Mouse (Mus musculus) spleen, adult 2 months (tissue): ENCODE results near the gene Ankrd44. TPM values are rescaled to one million over a fixed set of nuclear protein-coding genes. Genes with fewer than 3 reads are reported as not detected.
"Not testable (repeated sequence)": the region's sequence is repeated elsewhere in the genome, so short reads cannot be mapped to it uniquely, and the experiment has no call there.

Experiments used
- DNase-seq, 2 experiments: peaks; one replicate each; pipeline versions ENCODE4 v3.0.0 to v3.0.0-alpha.2; 2012 to 2021; ENCODE audit warnings: low spot score in 2 of 2, low read depth in 1 of 2
- H3K27ac ChIP-seq: fragments of 200-500 bp; 2 replicates; pipeline ENCODE4 v1.5.1; 2012; ENCODE audit warnings: low read length, inconsistent platforms; ENCODE audit not compliant: insufficient read depth
- H3K27me3 ChIP-seq: fragments of 200-500 bp; 2 replicates; pipeline ENCODE4 v1.6.1; 2012; ENCODE audit warnings: mild to moderate bottlenecking, moderate library complexity, low read length, inconsistent platforms; ENCODE audit not compliant: control insufficient read depth, insufficient read depth
- H3K36me3 ChIP-seq: fragments of 200-500 bp; 2 replicates; pipeline ENCODE4 v1.6.1; 2012; ENCODE audit warnings: mild to moderate bottlenecking, low read length, inconsistent platforms; ENCODE audit not compliant: control insufficient read depth, insufficient read depth
- H3K4me1 ChIP-seq: fragments of 200-500 bp; 2 replicates; pipeline ENCODE4 v1.6.1; 2011; ENCODE audit warnings: inconsistent platforms; ENCODE audit not compliant: control insufficient read depth, insufficient read depth, insufficient read length
- H3K4me3 ChIP-seq: fragments of 200-500 bp; 2 replicates; pipeline ENCODE4 v1.5.1; 2011; ENCODE audit warnings: mild to moderate bottlenecking, inconsistent platforms; ENCODE audit not compliant: insufficient read depth, insufficient read length; ENCODE audit errors: extremely low read depth
- CTCF ChIP-seq: fragments of 200-500 bp; IDR thresholded peaks from 2 replicates; pipeline ENCODE4 v1.5.1; 2011; ENCODE audit warnings: mild to moderate bottlenecking, inconsistent platforms; ENCODE audit not compliant: insufficient read depth, insufficient read length, insufficient replicate concordance; ENCODE audit errors: extremely low read depth
- POLR2A ChIP-seq: fragments of 200-500 bp; IDR thresholded peaks from 2 replicates; pipeline ENCODE4 v1.6.1; 2011; ENCODE audit warnings: low read depth, low read length, inconsistent platforms
- WGBS: fragments of 180-500 bp; shearing (Covaris S2); methylation state at CpG from one replicate; pipeline ENCODE4 v1.1.7; 2018; 5-methylcytosine and 5-hydroxymethylcytosine counted together
- polyA plus RNA-seq: library from polyadenylated mRNA; depleted of rRNA; stranded (reverse); fragments of >200 nt; gene quantifications from 2 replicates; pipeline ENCODE4 v1.2.3, GENCODE M21; 2012

The Ankrd44 gene
- polyA plus RNA-seq, 1 experiment = 43.1 TPM

DNA sequence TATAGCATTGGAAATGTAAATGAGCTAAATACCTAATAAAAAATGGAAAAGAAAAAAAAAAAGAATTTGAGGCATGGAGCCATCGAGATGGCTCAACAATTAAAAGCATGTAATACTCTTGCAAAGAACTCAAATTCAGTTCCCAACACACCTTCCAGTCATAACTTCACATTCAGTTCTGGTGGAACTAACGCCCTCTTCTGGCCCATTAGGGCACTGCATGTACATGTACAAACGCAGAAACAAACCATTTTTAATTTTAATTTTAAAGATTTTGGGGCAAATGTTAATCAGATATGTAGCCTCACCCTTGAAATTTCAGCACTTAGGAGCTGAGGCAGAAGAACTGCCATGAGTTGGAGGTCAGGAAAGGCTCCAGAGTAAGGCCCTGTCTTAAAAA is 32.3 kb upstream of the Ankrd44 start:
- H3K4me1 ChIP-seq = no peaks in the 10 kb centered on the region
- no peaks in the 10 kb centered on the region for H3K36me3 ChIP-seq
- TF ChIP-seq CTCF = no peak
- TF ChIP-seq POLR2A = no peak
- 65% methylated on average over 3 of the region's 3 CpGs for WGBS
- no peak overlapping the region for H3K27ac ChIP-seq
- H3K4me3 ChIP-seq = no peak overlapping the region
- DNase-seq = no peak
- H3K27me3 ChIP-seq = no peaks in the 10 kb centered on the region

DNA sequence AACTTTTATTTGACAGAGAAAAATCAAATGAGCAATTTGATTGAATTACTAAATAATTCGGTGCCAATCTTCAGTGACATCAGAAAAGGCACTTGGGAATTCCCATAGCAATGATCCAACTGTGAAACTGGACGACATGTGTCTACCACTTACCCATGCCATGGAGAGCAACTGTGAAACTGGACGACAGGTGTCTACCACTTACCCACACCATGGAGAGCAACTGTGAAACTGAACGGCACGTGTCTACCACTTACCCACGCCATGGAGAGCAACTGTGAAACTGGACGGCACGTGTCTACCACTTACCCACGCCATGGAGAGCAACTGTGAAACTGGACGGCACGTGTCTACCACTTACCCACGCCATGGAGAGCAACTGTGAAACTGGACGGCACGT is 30.8 kb upstream of the Ankrd44 start:
- H3K27ac ChIP-seq, H3K27me3 ChIP-seq, H3K4me1 ChIP-seq, H3K4me3 ChIP-seq, H3K36me3 ChIP-seq, DNase-seq: not testable (repeated sequence)
- WGBS = 89% methylated on average over 14 of the region's 14 CpGs

DNA sequence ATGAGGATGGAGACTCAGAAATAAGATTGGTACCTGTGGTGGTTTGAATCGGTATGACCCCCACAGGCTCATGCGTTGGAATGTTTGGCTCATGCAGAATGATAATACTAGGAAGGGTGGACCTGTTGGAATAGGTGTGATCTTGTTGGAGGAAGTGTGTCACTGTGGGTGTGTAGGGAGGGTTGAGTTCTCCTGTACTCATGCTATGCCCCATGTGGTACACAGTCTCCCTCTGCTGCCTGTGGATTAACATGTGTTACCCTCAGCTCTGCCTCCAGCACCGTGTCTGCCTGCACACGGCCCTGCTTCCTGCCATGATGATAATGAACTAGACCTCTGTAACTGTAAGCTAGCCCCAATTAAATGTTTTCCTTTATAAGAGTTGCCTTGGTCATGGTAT is 28.7 kb upstream of the Ankrd44 start:
- Histone ChIP-seq H3K4me3 (no peak overlapping the region), H3K27me3 (no peaks in the 10 kb centered on the region), H3K4me1 (no peaks in the 10 kb centered on the region), H3K36me3 (no peaks in the 10 kb centered on the region), H3K27ac (no peak overlapping the region)
- 49% methylated on average over 4 of the region's 4 CpGs for WGBS
- no peak for TF ChIP-seq POLR2A
- TF ChIP-seq CTCF = peak; percentile 10; the same call in 1 of the 2 replicates
- no peak for DNase-seq

DNA sequence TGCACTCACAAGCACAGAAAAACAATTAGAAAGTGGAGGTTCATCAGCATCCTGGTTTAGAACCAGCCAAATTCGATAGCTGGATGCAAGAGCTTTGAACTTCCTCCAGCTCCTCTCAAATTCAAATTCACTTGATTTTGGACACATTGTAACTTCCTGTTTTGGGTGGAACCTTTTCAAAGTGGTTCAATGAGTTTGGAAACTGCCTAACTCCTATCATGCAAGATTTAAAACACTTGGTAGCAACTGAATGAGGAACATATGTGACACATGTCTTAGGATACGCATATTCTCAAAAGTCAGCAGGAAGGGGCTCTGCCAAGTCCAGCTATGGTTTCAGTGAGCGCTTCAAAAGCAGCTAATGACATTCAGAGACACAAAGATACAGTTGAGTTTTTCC is 18.5 kb upstream of the Ankrd44 start:
- H3K4me1 ChIP-seq = peaks cover 3% of the 10 kb centered on the region; the same call in 1 of the 2 replicates
- no peak overlapping the region for H3K27ac ChIP-seq
- 52% methylated on average over 3 of the region's 3 CpGs for WGBS
- H3K4me3 ChIP-seq = no peak overlapping the region
- no peaks in the 10 kb centered on the region for H3K36me3 ChIP-seq
- no peak for DNase-seq
- H3K27me3 ChIP-seq = no peaks in the 10 kb centered on the region
- no peak for TF ChIP-seq CTCF
- TF ChIP-seq POLR2A = no peak

DNA sequence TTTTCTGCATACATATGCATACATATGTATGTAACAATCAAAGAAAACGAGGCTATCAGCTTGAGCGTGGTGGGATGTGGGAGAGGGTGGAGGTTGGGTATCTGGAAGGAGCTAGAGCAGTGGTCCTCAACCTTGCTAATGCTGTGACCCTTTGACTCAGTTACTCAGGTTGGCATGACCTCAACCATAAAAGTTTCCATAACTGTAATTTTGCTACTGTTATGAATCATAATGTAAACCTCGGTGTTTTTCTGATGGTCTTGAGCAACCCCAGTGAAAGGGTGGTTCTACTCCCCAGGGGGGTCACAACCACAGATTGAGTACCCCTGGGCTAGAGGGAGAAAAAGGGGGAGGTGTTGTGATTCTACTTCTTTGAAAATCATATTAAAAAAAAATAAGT is 9.3 kb upstream of the Ankrd44 start:
- WGBS = 83% methylated on average over 3 of the region's 3 CpGs
- no peaks in the 10 kb centered on the region for H3K27me3 ChIP-seq
- no peak for DNase-seq
- H3K4me1 ChIP-seq = no peaks in the 10 kb centered on the region
- no peak for TF ChIP-seq POLR2A
- no peak for TF ChIP-seq CTCF
- no peak overlapping the region for H3K4me3 ChIP-seq
- H3K27ac ChIP-seq = no peak overlapping the region
- H3K36me3 ChIP-seq = no peaks in the 10 kb centered on the region

DNA sequence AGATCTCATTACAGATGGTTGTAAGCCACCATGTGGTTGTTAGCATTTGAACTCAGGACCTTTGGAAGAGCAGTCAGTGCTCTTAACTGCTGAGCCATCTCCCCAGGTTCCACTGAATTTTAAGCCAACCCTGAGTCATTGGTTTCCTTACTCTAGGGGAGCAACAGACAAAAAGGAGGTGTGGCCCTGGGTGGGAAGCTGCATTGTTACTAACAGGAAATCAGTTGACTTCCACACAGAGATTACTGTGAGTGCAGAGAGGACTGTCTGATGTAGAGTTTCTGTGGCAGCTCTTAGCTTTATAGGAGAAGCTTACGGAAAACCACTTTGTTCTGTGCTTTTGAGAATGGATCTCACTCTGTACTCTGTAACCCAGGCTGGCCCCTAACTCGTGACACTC is 8.7 kb upstream of the Ankrd44 start:
- H3K4me1 ChIP-seq = no peaks in the 10 kb centered on the region
- DNase-seq = no peak
- H3K27me3 ChIP-seq = no peaks in the 10 kb centered on the region
- no peak overlapping the region for H3K27ac ChIP-seq
- WGBS = 69% methylated on average over 2 of the region's 2 CpGs
- H3K36me3 ChIP-seq = no peaks in the 10 kb centered on the region
- TF ChIP-seq CTCF (no peak), POLR2A (no peak)
- H3K4me3 ChIP-seq = no peak overlapping the region

DNA sequence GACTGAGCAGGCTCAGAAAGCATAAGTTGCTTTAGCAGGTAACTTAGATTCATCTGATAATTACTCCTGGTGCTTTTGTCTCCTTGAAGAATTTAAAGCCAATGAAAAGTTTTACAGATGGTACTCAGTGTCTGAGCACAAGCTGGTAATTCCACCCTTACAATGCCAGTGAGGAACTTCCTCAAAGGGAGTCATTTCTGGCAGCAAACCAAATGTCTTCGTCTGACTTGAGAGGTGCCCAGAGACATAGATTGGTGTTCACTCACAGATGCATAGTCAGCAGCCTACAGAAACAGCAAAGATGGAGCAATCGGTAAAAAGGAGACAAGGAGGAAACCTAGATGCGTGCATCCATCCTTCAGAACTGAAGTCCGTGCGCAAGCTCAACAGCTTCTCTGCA is 7.5 kb upstream of the Ankrd44 start:
- Histone ChIP-seq H3K27ac (no peak overlapping the region), H3K4me3 (no peak overlapping the region)
- DNase-seq = no peak

DNA sequence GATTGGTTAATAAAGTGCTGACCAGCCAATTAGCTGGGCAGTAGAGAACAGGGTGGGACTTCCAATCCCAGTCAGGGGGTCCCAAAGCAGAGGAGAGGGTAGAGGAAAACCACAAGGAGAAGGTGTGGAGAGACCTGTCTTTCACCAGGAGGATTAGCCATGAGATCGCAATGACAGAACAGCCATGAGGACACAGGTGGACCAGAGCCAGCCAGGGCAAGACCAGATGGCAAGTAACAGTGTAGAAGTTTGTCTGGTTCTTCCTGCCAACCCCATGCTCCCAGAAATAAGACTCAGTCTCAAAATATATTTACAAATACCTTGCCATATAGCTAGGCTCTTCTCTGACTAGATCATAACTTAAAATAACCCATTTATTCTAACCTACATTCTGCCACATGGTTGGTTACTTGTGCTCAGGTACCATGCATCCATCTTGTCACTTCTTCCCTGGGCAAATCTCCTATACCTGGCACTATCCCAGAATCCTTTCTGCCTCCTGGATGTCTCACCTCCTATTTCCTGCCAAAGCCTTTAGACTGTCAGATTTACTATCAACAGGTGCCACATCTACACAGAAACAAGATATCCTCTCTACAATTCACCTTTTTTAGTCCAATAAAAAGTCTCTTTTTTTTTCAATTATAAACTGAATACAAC is 6.4 kb upstream of the Ankrd44 start:
- H3K4me3 ChIP-seq = no peak overlapping the region
- H3K36me3 ChIP-seq = no peaks in the 10 kb centered on the region
- DNase-seq = no peak
- no peaks in the 10 kb centered on the region for H3K4me1 ChIP-seq
- H3K27me3 ChIP-seq = no peaks in the 10 kb centered on the region
- WGBS = 97% methylated on average over 1 of the region's 1 CpGs
- H3K27ac ChIP-seq = no peak overlapping the region
- TF ChIP-seq CTCF = no peak
- TF ChIP-seq POLR2A = no peak

More for the DNA sequence above, 7.5 kb upstream of the Ankrd44 start:
- TF ChIP-seq CTCF = no peak
- no peak for TF ChIP-seq POLR2A
- Histone ChIP-seq H3K36me3 (no peaks in the 10 kb centered on the region), H3K27me3 (no peaks in the 10 kb centered on the region), H3K4me1 (no peaks in the 10 kb centered on the region)
- WGBS = 75% methylated on average over 5 of the region's 5 CpGs
